Mouse (Mus musculus): ENCODE results near the gene Rrp36. TPM values are rescaled to one million over a fixed set of nuclear protein-coding genes. Genes with fewer than 3 reads are reported as not detected.

Rrp36 gene
- polyA plus RNA-seq (2017; shearing (Covaris generic)), result 10 to 100 TPM; 55.5 to 71.6 TPM

DNA sequence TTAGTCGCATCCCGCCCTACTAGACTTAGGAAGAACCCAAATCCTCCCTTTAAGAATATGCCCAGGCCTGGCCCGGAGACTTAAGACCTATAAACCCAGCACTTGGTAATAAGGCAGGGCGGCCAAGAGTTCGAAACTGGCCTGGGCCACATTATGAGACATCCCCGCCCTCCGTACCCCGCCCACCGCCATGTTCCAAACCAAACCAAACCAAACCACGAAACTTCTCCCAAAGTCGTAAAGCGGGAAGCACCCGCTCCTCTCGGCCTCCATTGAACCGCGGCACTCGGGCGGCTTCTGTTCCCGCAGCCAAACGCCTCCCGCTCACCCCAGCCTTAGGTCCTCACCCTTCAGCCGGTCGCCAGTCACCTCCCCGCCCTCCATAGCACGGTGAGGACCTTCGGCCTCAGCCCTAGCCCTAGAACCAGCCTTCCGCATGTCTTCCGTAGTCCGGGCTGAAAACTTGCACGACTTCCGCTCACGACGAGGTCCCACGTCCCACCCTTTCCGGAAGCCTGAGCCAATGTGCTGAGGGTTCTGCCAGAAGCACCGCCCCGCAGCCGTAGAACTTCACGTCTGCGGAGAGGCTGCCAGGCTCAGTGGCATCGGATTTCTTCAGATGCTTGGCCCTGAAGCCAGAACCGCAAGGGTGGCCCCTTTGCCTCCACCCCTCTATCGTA, at the start of gene Rrp36:
Gene Rrp36 (minus strand): TSS at position 503 of the 680 bp plus-strand sequence.

DNA sequence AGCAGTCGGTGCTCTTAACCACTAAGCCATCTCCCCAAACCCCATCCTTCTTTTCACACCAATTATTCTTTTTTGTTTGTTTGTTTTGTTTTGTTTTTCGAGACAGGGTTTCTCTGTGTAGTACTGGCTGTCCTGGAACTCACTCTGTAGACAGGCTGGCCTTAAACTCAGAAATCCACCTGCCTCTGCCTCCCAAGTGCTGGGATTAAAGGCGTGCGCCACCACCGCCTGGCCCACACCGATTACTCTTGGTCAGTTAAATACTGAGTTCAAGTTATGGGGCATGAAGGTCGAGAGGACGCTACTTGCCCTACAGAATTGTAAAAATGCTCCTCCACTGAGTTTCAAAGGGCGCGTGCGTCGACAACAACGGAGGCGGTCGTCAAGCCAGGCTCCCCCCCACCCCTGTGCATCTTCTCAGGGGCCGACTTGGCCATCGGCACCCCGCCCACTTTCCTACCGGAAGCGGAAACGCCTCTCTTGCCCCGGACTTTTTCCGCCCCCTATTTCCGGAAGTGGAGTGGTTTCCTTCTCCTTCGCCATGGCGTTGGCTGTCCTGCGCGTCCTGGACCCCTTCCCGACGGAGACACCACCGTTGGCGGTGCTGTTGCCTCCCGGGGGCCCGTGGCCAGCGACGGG, 36.9 kb upstream of the Rrp36 start, which contains the start of gene Pex6:
Gene Pex6 (plus strand): TSS at position 505 of the 639 bp plus-strand sequence.

DNA sequence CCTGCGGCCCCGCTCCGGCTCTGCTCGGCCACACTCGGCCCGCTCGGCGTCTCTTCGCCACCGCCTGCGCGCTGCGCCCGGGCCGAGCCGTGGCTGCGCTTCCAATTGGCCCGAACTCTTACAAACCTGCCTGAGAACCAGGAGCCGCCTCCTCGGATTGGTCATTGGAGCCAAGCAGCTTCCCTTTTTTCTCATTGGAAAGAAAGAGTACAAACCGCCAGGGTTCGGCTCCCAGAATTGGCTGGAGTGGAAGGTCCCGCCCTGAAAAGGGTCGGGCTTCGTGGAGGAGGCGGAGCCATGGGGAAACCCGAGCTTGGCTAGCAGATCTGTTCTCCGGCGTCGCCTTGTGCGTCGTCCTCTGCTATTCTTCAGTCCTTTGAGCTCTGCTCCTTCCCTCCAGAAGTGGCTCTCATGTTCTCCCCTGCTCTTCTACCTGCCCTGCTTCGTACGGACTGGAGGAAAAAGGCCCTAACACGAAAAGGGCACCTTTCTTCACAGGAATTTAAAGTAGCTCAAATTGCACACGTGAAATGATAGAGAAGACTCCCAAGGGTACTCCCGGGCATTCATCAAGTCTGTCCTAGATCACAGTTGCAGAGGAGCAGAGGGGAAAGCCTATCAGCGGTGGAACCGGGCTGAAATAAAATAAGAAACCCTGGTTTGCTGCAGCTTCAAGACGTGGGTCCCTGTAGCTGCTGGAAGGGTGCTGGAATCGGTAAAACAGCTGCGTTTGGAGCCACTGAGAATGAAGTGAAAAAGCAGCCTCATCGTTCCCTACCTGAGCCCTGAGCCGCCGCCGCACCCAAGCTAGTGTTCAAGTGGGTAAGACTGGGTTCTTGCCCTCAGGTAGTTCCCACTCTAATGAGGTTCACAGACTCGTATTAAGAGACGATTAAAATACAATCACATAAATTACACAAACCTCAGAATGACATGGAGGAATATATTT, 31.0 kb upstream of the Rrp36 start, which contains the start of gene Ppp2r5d:
Gene Ppp2r5d (minus strand): TSS at position 225 of the 949 bp plus-strand sequence.

DNA sequence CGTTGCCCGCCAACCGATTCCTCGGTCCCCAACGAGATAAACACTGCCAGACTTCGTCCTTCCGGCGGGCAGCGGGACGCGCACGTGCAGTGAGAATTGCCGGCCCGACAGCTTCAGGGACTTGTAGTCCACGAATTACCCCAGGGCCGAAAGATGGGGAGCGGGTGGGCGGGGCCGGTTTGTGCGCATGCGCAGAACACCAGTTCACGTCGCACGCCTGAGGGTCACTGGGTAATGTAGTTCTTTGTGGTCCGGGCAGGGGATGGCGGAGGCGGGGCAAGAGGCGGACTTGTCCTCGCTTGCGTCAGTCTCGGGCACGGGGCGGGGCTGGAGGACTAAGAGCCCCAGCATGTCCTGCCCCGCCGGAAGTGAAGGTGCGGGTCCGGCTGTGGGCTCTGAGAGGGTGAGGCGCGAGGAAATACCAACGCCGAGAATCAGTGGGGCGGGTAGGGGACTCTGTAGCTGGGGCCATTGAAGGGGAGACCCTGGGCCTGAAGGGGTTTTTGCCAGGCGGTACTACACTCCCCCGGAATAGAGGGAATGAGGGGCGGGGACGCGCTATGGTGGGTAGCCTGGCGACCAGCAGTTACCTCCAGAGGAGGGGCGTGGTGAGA, 6.7 kb upstream of the Rrp36 start, which contains the start of gene Klhdc3:
Gene Klhdc3 (minus strand): TSS at position 155 of the 614 bp plus-strand sequence.

DNA sequence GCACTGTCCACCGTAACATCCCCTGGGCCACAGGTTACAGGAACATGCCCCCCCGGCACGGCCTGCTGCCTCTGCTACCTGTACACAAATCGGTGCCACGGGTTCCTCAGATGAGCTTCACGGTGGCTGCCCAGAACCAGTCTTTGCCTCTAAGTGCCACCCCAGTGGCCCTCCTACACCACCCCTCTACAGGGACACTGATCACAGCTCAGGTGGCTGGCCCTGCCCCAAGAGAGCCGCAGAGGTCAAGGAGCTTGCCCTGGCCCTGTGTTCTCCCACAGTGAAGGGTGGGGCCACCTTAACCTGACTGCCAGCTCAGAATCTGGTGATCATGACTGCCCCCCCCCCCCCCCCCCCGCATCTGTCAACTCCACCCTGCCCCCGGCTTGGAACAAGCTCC, 4.3 kb upstream of the Rrp36 start, which contains the start of gene Mea1:
Gene Mea1 (plus strand): TSS at position 378 of the 400 bp plus-strand sequence.

DNA sequence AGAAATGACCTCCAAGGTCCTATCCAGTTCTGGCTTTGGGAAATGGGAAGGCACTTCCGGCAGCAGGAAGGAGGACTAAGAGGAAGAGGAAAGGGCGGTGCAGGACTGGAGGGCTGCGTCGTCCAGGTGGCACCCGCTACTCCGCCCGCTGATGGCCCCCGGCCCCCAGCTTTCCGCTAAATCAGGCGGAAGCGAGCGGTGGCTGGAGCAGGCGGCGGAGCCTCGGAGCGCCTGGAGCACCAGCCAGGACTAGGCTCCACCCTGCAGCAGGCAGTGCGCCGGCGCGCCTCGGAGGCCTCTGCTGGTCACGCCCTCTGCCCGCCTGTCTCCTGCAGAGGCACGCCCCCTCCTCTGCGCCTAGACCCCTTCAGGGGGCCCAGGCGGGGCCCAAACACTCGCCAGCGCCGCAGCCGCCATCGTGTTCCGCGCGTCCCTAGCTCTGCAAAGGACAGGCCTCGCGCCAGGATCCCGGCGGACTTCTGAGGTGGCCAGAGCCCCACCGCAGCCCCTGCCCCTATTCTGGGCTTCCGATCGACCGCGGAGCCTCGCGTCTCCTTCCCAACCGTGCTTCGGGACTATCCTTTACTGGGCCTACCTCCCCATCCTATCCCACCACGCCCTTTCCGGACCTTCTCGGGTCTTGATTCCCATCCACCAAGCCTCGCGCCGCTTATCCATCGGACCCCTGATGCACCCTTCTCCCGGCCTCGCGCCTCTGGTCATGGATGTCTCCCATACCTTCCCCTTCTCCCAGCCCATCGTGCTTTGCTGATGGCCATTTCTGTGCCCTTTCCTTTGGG, 23.7 kb downstream of the Rrp36 start, which contains the start of gene Cul7:
Gene Cul7 (plus strand): TSS at position 106 of the 800 bp plus-strand sequence.

DNA sequence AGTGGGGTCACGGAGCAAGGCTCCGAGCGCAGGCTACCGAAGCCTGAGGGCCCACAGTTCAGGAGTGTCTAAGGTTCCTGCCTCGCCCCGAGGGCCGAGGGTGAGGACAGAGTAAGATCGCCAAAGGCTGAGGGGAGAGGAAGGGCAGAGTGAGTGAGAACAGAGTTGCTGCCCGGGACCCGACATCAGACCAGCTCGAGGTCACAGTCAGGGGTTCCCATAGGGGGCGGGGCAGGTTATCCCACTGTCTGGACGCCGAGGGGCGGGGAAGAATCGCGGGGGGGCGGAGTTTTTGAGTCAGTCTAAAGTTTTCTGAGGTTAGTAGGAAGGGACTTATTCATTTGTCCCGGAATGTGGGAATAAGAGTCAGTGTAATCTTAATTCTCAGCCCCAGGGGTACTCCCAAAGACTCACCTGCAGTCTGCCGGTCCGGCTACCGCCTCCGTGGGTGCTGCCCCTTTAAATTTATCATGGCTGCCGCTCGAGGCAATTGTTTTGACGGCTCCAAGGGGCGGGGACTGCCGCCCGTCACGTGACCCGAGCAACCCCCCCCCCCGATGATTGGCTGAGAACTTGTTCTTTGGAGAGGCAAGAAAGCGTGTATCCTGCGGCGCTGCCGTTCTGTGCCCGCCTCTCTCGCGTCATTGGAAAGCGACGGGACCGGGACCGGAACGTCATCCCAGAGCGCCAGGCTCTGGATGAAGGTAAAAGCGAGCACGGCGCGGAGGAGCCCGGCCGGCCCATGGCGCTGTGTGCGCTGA, 28.4 kb downstream of the Rrp36 start, which contains the start of the genes Klc4 and Mrpl2:
Gene Klc4 (minus strand): TSS at position 462 of the 761 bp plus-strand sequence.
Gene Mrpl2 (plus strand): TSS at position 669 of the 761 bp plus-strand sequence.

DNA sequence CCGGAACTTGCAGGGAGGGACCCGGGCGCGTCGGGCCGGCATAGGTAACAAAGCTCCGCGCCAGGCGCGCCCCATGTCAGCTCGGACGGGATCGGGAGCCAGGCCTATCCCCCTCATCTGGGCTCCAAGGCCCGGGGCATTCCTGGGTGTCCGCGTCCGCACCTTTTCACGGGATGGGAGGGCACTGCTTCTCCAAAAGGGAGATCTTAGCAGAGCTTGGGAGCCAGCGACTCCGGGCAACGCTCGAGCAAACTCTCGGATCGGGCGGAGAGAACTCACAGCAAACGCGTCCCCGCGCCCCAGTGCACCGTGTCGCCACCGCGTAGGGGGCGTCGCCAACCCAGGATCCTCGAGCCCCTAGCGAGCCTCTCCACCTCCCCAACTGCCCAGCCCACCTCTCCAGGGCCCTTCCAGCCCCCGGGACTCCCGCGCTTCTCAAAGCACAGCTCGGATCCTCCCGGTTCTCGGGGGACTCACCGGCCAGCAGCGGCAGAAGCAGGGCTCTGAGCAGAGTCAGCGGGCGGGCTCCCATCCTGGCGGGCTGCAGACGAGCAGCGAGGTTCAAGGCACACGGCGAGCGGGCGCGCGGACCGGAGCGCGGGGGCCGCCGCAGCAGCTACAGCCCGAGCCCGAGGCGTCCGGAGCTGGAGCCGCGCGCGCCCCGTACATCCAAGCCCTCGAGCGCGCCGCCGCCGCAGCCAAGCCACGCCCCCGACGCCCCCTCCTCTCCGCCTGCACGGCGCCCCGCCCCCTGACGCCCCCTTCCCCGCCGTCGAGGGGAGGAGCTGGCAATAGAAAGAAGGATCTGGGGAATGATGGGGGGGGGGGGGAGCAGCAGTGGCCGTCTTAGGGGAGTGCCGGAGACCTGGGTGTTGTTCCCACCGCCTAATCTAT, 45.1 kb downstream of the Rrp36 start, which contains the start of gene Ptk7:
Gene Ptk7 (minus strand): TSS at position 714 of the 894 bp plus-strand sequence.

Other genes with a start within 250 kb of the Rrp36 start
- under 1 TPM in 1 of 2 experiments, not detected in 1; 0.18 TPM for gene Crip3, start 245.4 kb downstream of the Rrp36 start, polyA plus RNA-seq (2017; shearing (Covaris generic))
- not detected for gene Slc22a7, start 235.9 kb downstream of the Rrp36 start, polyA plus RNA-seq (2017; shearing (Covaris generic))
- gene Ttbk1, start 186.7 kb downstream of the Rrp36 start, polyA plus RNA-seq (2017; shearing (Covaris generic)), result under 1 TPM; 0.23 to 0.81 TPM
- 1 to 10 TPM; 2.9 to 5.3 TPM for gene Dnph1, start 177.6 kb downstream of the Rrp36 start, polyA plus RNA-seq (2017; shearing (Covaris generic))
- gene Cul9, start 128.0 kb downstream of the Rrp36 start, polyA plus RNA-seq (2017; shearing (Covaris generic)), result 1 to 10 TPM; 1.3 to 5.6 TPM
- 10 to 100 TPM; 22.6 to 41.9 TPM for gene Srf, start 118.2 kb downstream of the Rrp36 start, polyA plus RNA-seq (2017; shearing (Covaris generic))
- under 1 TPM in 1 of 2 experiments, not detected in 1; 0.22 TPM for gene Ptk7, start 44.8 kb downstream of the Rrp36 start, polyA plus RNA-seq (2017; shearing (Covaris generic))
- 10 to 100 TPM; 13.7 to 24.2 TPM for gene Klc4, start 28.3 kb downstream of the Rrp36 start, polyA plus RNA-seq (2017; shearing (Covaris generic))
- 10 to 100 TPM; 27.8 to 61.8 TPM for gene Mrpl2, start 28.1 kb downstream of the Rrp36 start, polyA plus RNA-seq (2017; shearing (Covaris generic))
- 1 to 10 TPM; 5.3 to 7.8 TPM for gene Cul7, start 24.0 kb downstream of the Rrp36 start, polyA plus RNA-seq (2017; shearing (Covaris generic))
- 100 to 1,000 TPM; 158 to 160 TPM for gene Mea1, start 4.4 kb upstream of the Rrp36 start, polyA plus RNA-seq (2017; shearing (Covaris generic))
- gene Klhdc3, start 6.6 kb upstream of the Rrp36 start, polyA plus RNA-seq (2017; shearing (Covaris generic)), result 10 to 100 TPM; 63.8 to 76.3 TPM
- 10 to 100 TPM; 66.0 to 83.4 TPM for gene Ppp2r5d, start 30.8 kb upstream of the Rrp36 start, polyA plus RNA-seq (2017; shearing (Covaris generic))
- 10 to 100 TPM; 19.5 to 32.7 TPM for gene Pex6, start 37.1 kb upstream of the Rrp36 start, polyA plus RNA-seq (2017; shearing (Covaris generic))
- under 1 TPM in 1 of 2 experiments, not detected in 1; 0.55 TPM for gene Gnmt, start 54.8 kb upstream of the Rrp36 start, polyA plus RNA-seq (2017; shearing (Covaris generic))
- gene Cnpy3, start 77.9 kb upstream of the Rrp36 start, polyA plus RNA-seq (2017; shearing (Covaris generic)), result 10 to 100 TPM; 40.8 to 41.1 TPM
- gene Ptcra, start 89.4 kb upstream of the Rrp36 start, polyA plus RNA-seq (2017; shearing (Covaris generic)), result not detected
- gene 2310039H08Rik, start 98.3 kb upstream of the Rrp36 start, polyA plus RNA-seq (2017; shearing (Covaris generic)), result 10 to 100 TPM; 26.5 to 56.7 TPM
- 100 to 1,000 TPM; 123 to 130 TPM for gene Rpl7l1, start 108.3 kb upstream of the Rrp36 start, polyA plus RNA-seq (2017; shearing (Covaris generic))
- 10 to 100 TPM; 17.0 to 27.2 TPM for gene Bicral, start 184.1 kb upstream of the Rrp36 start, polyA plus RNA-seq (2017; shearing (Covaris generic))
- 10 to 100 TPM; 53.4 to 55.7 TPM for gene Tbcc, start 216.3 kb upstream of the Rrp36 start, polyA plus RNA-seq (2017; shearing (Covaris generic))
- gene Prph2, start 236.1 kb upstream of the Rrp36 start, polyA plus RNA-seq (2017; shearing (Covaris generic)), result under 1 TPM in 1 of 2 experiments, not detected in 1; 0.33 TPM

Data from activated CD4-positive, CD25-positive, alpha-beta regulatory T cell (primary cell).